Mouse (Mus musculus) E14TG2a.4 (cell line): Measurements from ENCODE around the gene Cntn2.

Experiments used
- CTCF ChIP-seq: conservative IDR thresholded peaks from 2 replicates; pipeline ENCODE4 v1.5.1; 2014; ENCODE audit warnings: low read length
- POU5F1 ChIP-seq: IDR thresholded peaks from 2 replicates; pipeline ENCODE4 v1.6.1; 2014; ENCODE audit warnings: low read length, borderline replicate concordance

DNA sequence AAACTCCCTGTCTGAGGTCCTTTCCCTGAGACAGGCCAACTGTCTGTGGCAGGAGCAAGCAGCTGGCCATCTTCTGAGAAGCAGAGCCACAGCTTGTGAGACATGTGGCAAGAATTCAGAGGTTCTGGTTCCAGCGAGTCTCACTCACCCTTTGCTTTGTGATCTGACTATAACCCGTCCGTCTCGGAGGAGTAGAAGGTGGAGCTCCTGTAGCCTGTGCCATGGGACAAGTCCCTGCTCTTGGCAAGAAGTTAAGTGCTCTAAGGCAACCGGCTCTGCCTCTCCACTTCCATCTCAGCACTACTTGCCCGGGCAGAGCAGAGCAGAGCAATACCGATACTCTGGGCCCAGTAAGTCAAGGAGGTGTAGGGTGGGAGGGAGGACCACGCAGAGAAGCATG is 27.9 kb upstream of the Cntn2 start:
- no peak for TF ChIP-seq CTCF
- TF ChIP-seq POU5F1 = no peak
